ENCODE assay signal across 18 mouse cellular contexts in genomic region chr8:85487906-85488620, GRCm38 (mm10). TPM values are rescaled to one million over a fixed set of nuclear protein-coding genes. Genes with fewer than 3 reads are reported as not detected.
DNase-seq lines count a peak whose midpoint lies in the region; ATAC-seq and TF ChIP-seq lines count a peak whose summit lies in the region.
"Had no signal": no experiment of that assay in that cellular context is flagged by ENCODE, and none has a peak within 500 bp of the region (broad histone marks: within the 10 kb centered on the region; RNA-seq: fewer than 3 reads in every experiment).

No protein-coding gene starts in this region.

- H3K4me3 ChIP-seq in liver, adult 2 months (ENCODE audit: insufficient read depth, low read depth, low read length): 0 out of 2 replicates have a peak overlapping the region, but pooled peaks have one; percentile 21
- H3K4me3 ChIP-seq in bone marrow, adult 2 months (replicated peaks; ENCODE audit: control insufficient read depth, low read depth, low read length): peak overlapping the region; percentile 39
- H3K4me3 ChIP-seq in hindbrain, embryonic 16.5 days (ENCODE audit: low read length): no peak overlapping the region
- H3K4me3 ChIP-seq: embryonic facial prominence, embryonic 15.5 days; erythroblast, embryonic 14.5 days; forebrain, embryonic 15.5 days; heart, embryonic 12.5 days; hindbrain, embryonic 10.5 days had no signal

- TF ChIP-seq CTCF in liver, adult 2 months (IDR thresholded peaks at IDR 0.05; ENCODE audit: low read depth, low read length): no peak
- no peak for TF ChIP-seq CTCF in bone marrow, adult 2 months (IDR thresholded peaks at IDR 0.05; ENCODE audit: control insufficient read depth, insufficient read depth, low read length)

- ATAC-seq in megakaryocyte, adult 5-6 weeks (ENCODE audit: poor library complexity, severe bottlenecking): peak; percentile 19; the same call in 1 of the 2 replicates
- ATAC-seq in hindbrain, embryonic 16.5 days: no peak
- ATAC-seq: forebrain, embryonic 15.5 days had no signal

- H3K79me2 ChIP-seq in liver, adult 2 months (ENCODE audit: control insufficient read depth, insufficient read depth, low read length): peaks cover 6% of the 10 kb centered on the region; the same call in 1 of the 2 replicates

- peak overlapping the region; percentile 55 for H3K9ac ChIP-seq in liver, adult 2 months (ENCODE audit: low read depth, low read length)
- no peak overlapping the region for H3K9ac ChIP-seq in hindbrain, embryonic 16.5 days (ENCODE audit: low read depth, low read length)
- H3K9ac ChIP-seq: embryonic facial prominence, embryonic 15.5 days; forebrain, embryonic 15.5 days; heart, embryonic 12.5 days; hindbrain, embryonic 14.5 days had no signal

- no peak for TF ChIP-seq POLR2A in liver, adult 2 months (IDR thresholded peaks at IDR 0.05; ENCODE audit: extremely low read depth, insufficient read depth, low read length)
- no peak for TF ChIP-seq POLR2A in bone marrow, adult 2 months (IDR thresholded peaks at IDR 0.05; ENCODE audit: borderline replicate concordance, control insufficient read depth, low read depth, low read length)

- no peaks in the 10 kb centered on the region for H3K27me3 ChIP-seq in liver, adult 2 months (ENCODE audit: control insufficient read depth, insufficient read depth, low read length)
- H3K27me3 ChIP-seq in hindbrain, embryonic 16.5 days (replicated peaks; ENCODE audit: control insufficient read depth, insufficient read depth, low read length): no peaks in the 10 kb centered on the region
- H3K27me3 ChIP-seq: embryonic facial prominence, embryonic 15.5 days; forebrain, embryonic 15.5 days; heart, embryonic 12.5 days had no signal

- H3K27ac ChIP-seq in liver, adult 2 months (replicated peaks; ENCODE audit: insufficient read depth, low read depth, low read length): peak overlapping the region; percentile 94
- H3K27ac ChIP-seq in bone marrow, adult 2 months (ENCODE audit: control insufficient read depth, insufficient read depth, low read depth, low read length, poor library complexity): no peak overlapping the region
- no peak overlapping the region for H3K27ac ChIP-seq in hindbrain, embryonic 16.5 days (ENCODE audit: low read depth, low read length)
- H3K27ac ChIP-seq: embryonic facial prominence, embryonic 15.5 days; forebrain, embryonic 15.5 days; hindbrain, embryonic 10.5 days; hindbrain, embryonic 14.5 days had no signal

- H3K9me3 ChIP-seq in hindbrain, embryonic 16.5 days (ENCODE audit: control insufficient read depth, low read length): no peaks in the 10 kb centered on the region
- H3K9me3 ChIP-seq: embryonic facial prominence, embryonic 15.5 days; forebrain, embryonic 15.5 days; heart, embryonic 12.5 days; hindbrain, embryonic 10.5 days had no signal

- DNase-seq in liver, adult 2 months (ENCODE audit: extremely low read depth, low read depth, low spot score): peak; percentile 94
- DNase-seq in liver: no peak
- peak; percentile 73 for DNase-seq in fat pad, adult 2 months (ENCODE audit: extremely low read depth, low read depth, low spot score)
- DNase-seq in cerebellum, postnatal 36 days: no peak
- DNase-seq: adrenal gland, postnatal 36 days; cerebellum, adult 18-20 months; cerebellum, postnatal 10 days; embryo, embryonic 11 days; gastrocnemius, postnatal 10 days had no signal

- no peaks in the 10 kb centered on the region for H3K36me3 ChIP-seq in liver, adult 2 months (ENCODE audit: control insufficient read depth, insufficient read depth, low read length)
- H3K36me3 ChIP-seq in hindbrain, embryonic 16.5 days (ENCODE audit: control insufficient read depth, insufficient read depth, low read length): no peaks in the 10 kb centered on the region
- H3K36me3 ChIP-seq: embryonic facial prominence, embryonic 15.5 days; forebrain, embryonic 15.5 days; heart, embryonic 12.5 days; hindbrain, embryonic 10.5 days had no signal

- H3K4me2 ChIP-seq in hindbrain, embryonic 16.5 days (ENCODE audit: low read length): no peak overlapping the region
- H3K4me2 ChIP-seq: embryonic facial prominence, embryonic 15.5 days; forebrain, embryonic 15.5 days; heart, embryonic 12.5 days; hindbrain, embryonic 14.5 days had no signal

- WGBS in liver, adult 2 months: 27% methylated on average over 20 of the region's 20 CpGs
- 53% methylated on average over 20 of the region's 20 CpGs for WGBS in bone marrow, adult 2 months
- 72% methylated on average over 20 of the region's 20 CpGs for WGBS in hindbrain, embryonic 16.5 days

- peaks cover 21% of the 10 kb centered on the region for H3K4me1 ChIP-seq in liver, adult 2 months (ENCODE audit: control insufficient read depth, insufficient read depth, low read length)
- no peaks in the 10 kb centered on the region for H3K4me1 ChIP-seq in bone marrow, adult 2 months (ENCODE audit: control insufficient read depth, insufficient read depth, low read length)
- H3K4me1 ChIP-seq in hindbrain, embryonic 16.5 days (ENCODE audit: control insufficient read depth, insufficient read depth, low read depth, low read length): no peaks in the 10 kb centered on the region

RNA-seq across cellular contexts. Expression of gene Gpt2, which starts 4.3 kb away (rescaled TPM):
- 345 and 351 TPM in 2 replicates for total RNA-seq in liver, adult 2 months (2014; rRNA removed)
- 135 and 180 TPM in 2 replicates for polyA plus RNA-seq in liver, adult 2 months (2012; rRNA removed)
- polyA plus RNA-seq in bone marrow, adult 2 months (2011; ENCODE audit: insufficient read depth, insufficient read length, low replicate concordance, missing spikeins): 0.52 and 4.0 TPM in 2 replicates
- 0.59 and 1.7 TPM in 2 replicates for total RNA-seq in megakaryocyte, adult 5-6 weeks (2015)
- 1.7 and 1.8 TPM in 2 replicates for total RNA-seq in megakaryocyte, adult 5-6 weeks (2017)
- polyA plus RNA-seq in hindbrain, embryonic 16.5 days (2015; fragmentation: Nextera tagmentation; extraction: Ambion mirVana): 58.1 and 62.2 TPM in 2 replicates
- polyA plus RNA-seq: erythroblast, embryonic 14.5 days had no signal

RNA-seq across cellular contexts. Expression of gene 4921524J17Rik, which starts 55.4 kb away (rescaled TPM):
- 6.2 and 8.6 TPM in 2 replicates for total RNA-seq in liver, adult 2 months (2014; rRNA removed)
- 2.9 TPM in 2 replicates for polyA plus RNA-seq in liver, adult 2 months (2012; rRNA removed)
- 7.5 and 13.8 TPM in 2 replicates for polyA plus RNA-seq in bone marrow, adult 2 months (2011; ENCODE audit: insufficient read depth, insufficient read length, low replicate concordance, missing spikeins)
- 21.1 and 21.2 TPM in 2 replicates for total RNA-seq in megakaryocyte, adult 5-6 weeks (2015)
- total RNA-seq in megakaryocyte, adult 5-6 weeks (2017): 28.9 and 54.2 TPM in 2 replicates
- 39.2 and 40.2 TPM in 2 replicates for polyA plus RNA-seq in hindbrain, embryonic 16.5 days (2015; fragmentation: Nextera tagmentation; extraction: Ambion mirVana)

Comparison
In these comparisons a context has a peak if more than half of its experiments do, and no peak if none do; other contexts are left out.
1. DNase-seq: peak in liver, adult 2 months (single experiment) and fat pad, adult 2 months (single experiment); none in liver (single experiment) and cerebellum, postnatal 36 days (0 of 2).
2. RNA of gene Gpt2, which starts 4.3 kb away (polyA plus RNA-seq): 135 to 180 TPM in liver, adult 2 months and 58.1 to 62.2 TPM in hindbrain, embryonic 16.5 days; 0.52 to 4.0 TPM in bone marrow, adult 2 months; every median in the first group is over 10 times any median in the second.